Comparison of ENCODE assay signal across 8 mouse cellular contexts in genomic region chr17:36237321-36237921, GRCm38 (mm10). TPM values are rescaled to one million over a fixed set of nuclear protein-coding genes. Genes with fewer than 3 reads are reported as not detected.
DNase-seq lines count a peak whose midpoint lies in the region; ATAC-seq and TF ChIP-seq lines count a peak whose summit lies in the region.
"Had no signal": no experiment of that assay in that cellular context is flagged by ENCODE, and none has a peak within 500 bp of the region (broad histone marks: within the 10 kb centered on the region; RNA-seq: fewer than 3 reads in every experiment).

No protein-coding gene starts in this region.

- H3K9me3 ChIP-seq in forebrain, embryonic 11.5 days (ENCODE audit: control insufficient read depth, low read length), result no peaks in the 10 kb centered on the region
- H3K9me3 ChIP-seq in midbrain, postnatal 0 days (ENCODE audit: low read length), result no peaks in the 10 kb centered on the region

- peak overlapping the region; percentile 31 for H3K4me3 ChIP-seq in forebrain, embryonic 11.5 days (ENCODE audit: low read depth, low read length)
- H3K4me3 ChIP-seq in midbrain, postnatal 0 days (ENCODE audit: low read depth, low read length), result peak overlapping the region; percentile 31

- H3K27ac ChIP-seq in forebrain, embryonic 11.5 days (ENCODE audit: low read depth, low read length), result no peak overlapping the region
- no peak overlapping the region for H3K27ac ChIP-seq in midbrain, postnatal 0 days (ENCODE audit: low read depth, low read length)

- no peak for ATAC-seq in forebrain, embryonic 11.5 days (replicated peaks; ENCODE audit: low FRiP score)
- ATAC-seq in midbrain, postnatal 0 days (ENCODE audit: low FRiP score), result no peak

- peak overlapping the region; percentile 57 for H3K4me2 ChIP-seq in forebrain, embryonic 11.5 days (ENCODE audit: low read depth, low read length, severe bottlenecking)
- peak overlapping the region; percentile 58 for H3K4me2 ChIP-seq in midbrain, postnatal 0 days (ENCODE audit: low read depth, low read length, poor library complexity, severe bottlenecking)

- H3K36me3 ChIP-seq in forebrain, embryonic 11.5 days (ENCODE audit: control insufficient read depth, insufficient read depth, low read length), result no peaks in the 10 kb centered on the region
- no peaks in the 10 kb centered on the region for H3K36me3 ChIP-seq in midbrain, postnatal 0 days (ENCODE audit: insufficient read depth, low read length)

- WGBS in forebrain, embryonic 11.5 days, result 2% methylated on average over 27 of the region's 27 CpGs
- WGBS in midbrain, postnatal 0 days, result 4% methylated on average over 27 of the region's 27 CpGs

- H3K4me1 ChIP-seq in forebrain, embryonic 11.5 days (replicated peaks; ENCODE audit: control insufficient read depth, insufficient read depth, low read length), result peaks cover 5% of the 10 kb centered on the region
- no peaks in the 10 kb centered on the region for H3K4me1 ChIP-seq in midbrain, postnatal 0 days (ENCODE audit: insufficient read depth, low read length)

- no peak for TF ChIP-seq CTCF in midbrain, postnatal 0 days (IDR thresholded peaks at IDR 0.05)

- H3K27me3 ChIP-seq in forebrain, embryonic 11.5 days (ENCODE audit: control insufficient read depth, insufficient read depth, low read length), result peaks cover 12% of the 10 kb centered on the region
- H3K27me3 ChIP-seq in midbrain, postnatal 0 days (ENCODE audit: insufficient read depth, low read length), result peaks cover 6% of the 10 kb centered on the region

- H3K9ac ChIP-seq in forebrain, embryonic 11.5 days (ENCODE audit: low read length), result peak overlapping the region; percentile 53
- peak overlapping the region; percentile 34; the same call in 1 of the 2 replicates for H3K9ac ChIP-seq in midbrain, postnatal 0 days (replicated peaks; ENCODE audit: low read length, poor library complexity, severe bottlenecking)

- peak; percentile 36 for DNase-seq in urinary bladder, postnatal 25 days (ENCODE audit: low spot score)
- DNase-seq in urinary bladder, postnatal 14 days (ENCODE audit: low spot score), result no peak
- peak; percentile 64 for DNase-seq in forebrain, embryonic 11.5 days (ENCODE audit: low spot score)
- peak; percentile 26 for DNase-seq in kidney, postnatal 10 days
- no peak for DNase-seq in midbrain, postnatal 0 days (ENCODE audit: low spot score)
- DNase-seq in cerebellum, postnatal 36 days, result no peak
- DNase-seq in cerebellum, adult 11-12 months, result no peak

RNA-seq across cellular contexts. Expression of gene Rpp21, which starts 20.4 kb away (rescaled TPM):
- 82.2 and 89.0 TPM in 2 replicates for polyA plus RNA-seq in forebrain, embryonic 11.5 days (2014; fragmentation: Nextera tagmentation; extraction: Ambion mirVana)
- 47.7 and 48.5 TPM in 2 replicates for total RNA-seq in midbrain, postnatal 0 days (2014; rRNA removed)
- 169 and 187 TPM in 2 replicates for polyA plus RNA-seq in midbrain, postnatal 0 days (2015; fragmentation: Nextera tagmentation; extraction: Ambion mirVana)

RNA-seq across cellular contexts. Expression of gene Trim39, which starts 34.6 kb away (rescaled TPM):
- 22.0 and 23.0 TPM in 2 replicates for polyA plus RNA-seq in forebrain, embryonic 11.5 days (2014; fragmentation: Nextera tagmentation; extraction: Ambion mirVana)
- 23.5 and 29.6 TPM in 2 replicates for total RNA-seq in midbrain, postnatal 0 days (2014; rRNA removed)
- 12.5 and 14.3 TPM in 2 replicates for polyA plus RNA-seq in midbrain, postnatal 0 days (2015; fragmentation: Nextera tagmentation; extraction: Ambion mirVana)

RNA-seq across cellular contexts. Expression of gene H2-T3, which starts 47.3 kb away (rescaled TPM):
- polyA plus RNA-seq in forebrain, embryonic 11.5 days (2014; fragmentation: Nextera tagmentation; extraction: Ambion mirVana), result not detected in 2 replicates
- total RNA-seq in midbrain, postnatal 0 days (2014; rRNA removed), result not detected in 2 replicates
- polyA plus RNA-seq in midbrain, postnatal 0 days (2015; fragmentation: Nextera tagmentation; extraction: Ambion mirVana), result not detected in 2 replicates
- polyA plus RNA-seq: gonadal fat pad, adult 2 months had no signal

RNA-seq across cellular contexts. Expression of gene H2-M10.2, which starts 48.9 kb away (rescaled TPM):
- polyA plus RNA-seq in forebrain, embryonic 11.5 days (2014; fragmentation: Nextera tagmentation; extraction: Ambion mirVana), result 0.33 TPM in 2 replicates
- total RNA-seq in midbrain, postnatal 0 days (2014; rRNA removed), result not detected in 2 replicates
- polyA plus RNA-seq in midbrain, postnatal 0 days (2015; fragmentation: Nextera tagmentation; extraction: Ambion mirVana), result not detected in 2 replicates
- polyA plus RNA-seq: gonadal fat pad, adult 2 months had no signal

Comparison
In these comparisons a context has a peak if more than half of its experiments do, and no peak if none do; other contexts are left out.
1. DNase-seq: peak in urinary bladder, postnatal 25 days (single experiment), forebrain, embryonic 11.5 days (single experiment) and kidney, postnatal 10 days (single experiment); none in urinary bladder, postnatal 14 days (single experiment), midbrain, postnatal 0 days (single experiment), cerebellum, postnatal 36 days (0 of 2) and cerebellum, adult 11-12 months (single experiment).